Mouse (Mus musculus) adrenal gland, postnatal 14 days (tissue): ENCODE measurements around the gene Ahrr. TPM values are rescaled to one million over a fixed set of nuclear protein-coding genes. Genes with fewer than 3 reads are reported as not detected.
A peak's percentile ranks its signal among the peaks of the same experiment; 100 is the strongest.

Experiments
- DNase-seq: peaks from one replicate; pipeline ENCODE4 v3.0.0; 2021; ENCODE audit warnings: mixed read lengths
- total RNA-seq: library from RNA; stranded (reverse); gene quantifications from 2 replicates; pipeline ENCODE4 v1.2.3, GENCODE M21; 2021

The Ahrr gene
- total RNA-seq, 1 experiment from 2014 or later, result 0.70 TPM

GRCm38 (mm10) chr13:74237574-74237973 lies 54.6 kb downstream of the Ahrr start:
- DNase-seq, result no peak

GRCm38 (mm10) chr13:74220659-74221058 lies 71.5 kb downstream of the Ahrr start:
- DNase-seq, result no peak

DNA sequence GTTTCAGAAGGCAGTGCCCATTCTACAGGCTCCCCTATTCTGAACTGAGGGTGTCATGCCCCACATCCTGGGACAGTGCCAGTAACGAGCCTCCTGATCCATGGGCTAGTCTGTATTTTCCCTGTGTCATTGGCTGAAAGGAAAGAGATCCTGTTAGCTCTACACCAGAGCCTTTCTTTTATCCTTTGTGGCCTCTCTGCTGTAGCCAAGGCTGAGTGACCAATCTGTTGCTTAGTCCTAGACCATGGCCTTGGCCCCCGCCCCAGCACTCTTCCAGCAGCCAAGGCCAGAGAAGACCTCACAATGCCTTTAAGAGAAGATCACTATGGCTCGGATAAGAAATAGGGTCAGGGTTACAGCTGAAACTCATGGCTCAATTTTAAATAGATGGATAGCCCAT lies 73.7 kb downstream of the Ahrr start:
- DNase-seq, result peak; percentile 72

GRCm38 (mm10) chr13:74208986-74209345 lies 83.2 kb downstream of the Ahrr start:
- no peak for DNase-seq

DNA sequence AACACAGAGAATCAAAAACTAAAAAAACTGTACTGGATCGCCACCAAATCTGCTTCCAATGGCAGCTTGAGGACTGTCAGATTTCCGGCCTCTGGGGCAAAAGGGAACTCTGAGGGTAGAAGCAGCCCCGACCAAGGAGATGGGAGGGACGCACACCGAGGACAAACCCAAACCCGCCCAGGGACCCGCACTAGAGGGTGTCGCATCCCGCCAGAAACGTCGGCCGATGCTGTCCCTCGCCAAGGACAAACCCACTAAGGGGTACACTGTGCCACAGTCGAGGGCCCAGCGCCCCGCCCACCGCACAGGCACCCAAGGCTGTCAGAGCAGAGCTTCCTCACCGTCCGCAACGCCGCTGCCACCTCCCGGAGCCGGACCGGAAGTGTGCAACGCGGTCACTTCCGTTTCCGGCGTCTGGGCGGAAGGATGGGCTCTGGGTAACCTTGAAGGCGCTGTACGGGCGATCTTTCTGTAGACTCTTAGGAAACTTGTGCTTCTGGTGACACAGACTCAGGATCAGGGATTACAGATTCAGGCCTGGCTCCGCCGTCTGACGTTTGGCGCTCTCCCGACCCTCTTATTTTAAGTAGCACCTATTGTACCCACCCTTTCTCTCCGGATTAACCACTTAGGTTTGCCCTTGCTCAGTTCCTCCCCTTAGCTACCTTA lies 83.7 kb downstream of the Ahrr start, which contains the start of gene Exoc3:
Gene Exoc3 (minus strand): TSS at position 416 of the 669 bp plus-strand sequence.
- DNase-seq, result peak; percentile 96

DNA sequence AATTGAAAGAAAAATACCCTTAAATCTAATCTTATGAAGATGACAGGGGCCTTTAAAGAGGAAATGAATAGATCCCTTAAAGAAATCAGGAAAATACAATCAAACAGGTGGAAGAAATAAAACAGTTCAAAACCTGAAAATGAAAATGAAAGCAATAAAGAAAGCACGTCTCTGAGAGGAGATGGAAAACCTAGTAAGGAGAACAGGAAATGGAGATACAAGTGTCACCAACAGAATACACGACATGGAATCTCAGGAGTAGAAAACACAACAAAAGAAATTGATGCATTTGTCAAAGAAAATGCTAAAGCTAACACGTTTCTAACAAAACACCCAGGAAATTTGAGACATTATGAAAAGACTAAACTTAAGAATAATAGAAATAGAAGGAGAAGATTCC lies 95.7 kb downstream of the Ahrr start:
- DNase-seq, result no peak

DNA sequence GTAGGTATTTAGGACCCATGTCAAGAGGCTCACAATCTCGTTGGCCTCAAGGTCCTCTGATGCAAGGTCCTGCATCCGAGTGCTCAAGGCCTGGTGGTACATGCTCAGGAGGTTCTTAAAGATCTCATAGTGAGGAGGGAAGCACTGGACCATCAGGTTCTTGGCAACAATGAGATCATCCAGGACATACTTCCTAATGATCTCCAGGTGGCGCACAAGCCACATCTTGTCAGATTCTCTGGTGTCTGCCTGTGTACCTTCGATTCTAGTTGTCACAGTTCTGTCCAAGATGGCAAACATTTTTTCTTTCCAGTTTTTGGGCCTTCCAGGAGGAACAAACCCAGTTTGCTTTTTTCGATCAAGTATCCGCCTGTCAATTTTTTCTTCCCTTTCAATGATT lies 99.5 kb downstream of the Ahrr start:
- DNase-seq, result peak; percentile 34

- no peak for DNase-seq
Observed at GRCm38 (mm10) chr13:74183011-74183695, 109.0 kb downstream of the Ahrr start.

GRCm38 (mm10) chr13:74172036-74172435 lies 120.1 kb downstream of the Ahrr start:
- DNase-seq, result no peak

GRCm38 (mm10) chr13:74169446-74170164 lies 122.5 kb downstream of the Ahrr start:
- no peak for DNase-seq

DNA sequence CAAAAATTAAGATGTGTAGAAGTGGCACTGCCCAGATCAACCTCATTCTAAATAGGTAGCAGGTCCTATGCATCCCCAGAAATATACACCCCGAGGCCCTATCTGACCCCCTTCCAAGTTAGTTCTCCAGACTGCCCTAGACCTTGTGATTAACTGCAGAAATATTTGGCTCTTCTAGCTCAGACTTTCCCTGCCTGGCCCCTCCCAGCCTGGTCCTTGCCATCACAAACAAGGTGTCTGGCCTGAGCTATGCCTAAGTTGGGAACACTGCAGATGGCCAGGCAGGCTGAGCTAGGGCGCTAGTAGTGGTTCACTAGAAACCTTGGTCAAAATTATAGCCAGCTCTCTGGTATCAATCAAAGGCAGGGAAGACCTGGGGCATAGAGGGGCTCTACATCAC lies 124.6 kb downstream of the Ahrr start:
- DNase-seq, result peak; percentile 32

DNA sequence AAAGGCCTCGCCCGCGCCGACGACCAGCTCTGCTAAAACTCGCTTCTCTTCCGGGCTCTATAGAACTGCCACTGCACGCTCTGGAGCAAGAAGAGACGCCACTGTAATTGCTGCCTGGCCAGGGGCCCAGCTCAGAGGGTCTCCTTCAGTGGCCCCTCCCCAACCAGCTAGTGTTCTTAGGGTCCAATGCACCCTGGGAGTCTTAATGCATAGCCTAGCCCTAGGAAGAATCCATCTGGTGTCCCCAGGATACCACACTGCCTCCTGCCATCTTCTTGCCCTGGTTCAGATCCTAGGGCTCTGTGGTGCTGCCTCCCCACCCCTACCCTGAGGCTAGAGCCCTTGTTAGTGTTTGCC lies 125.1 kb downstream of the Ahrr start:
- no peak for DNase-seq

GRCm38 (mm10) chr13:74166348-74167056 lies 125.6 kb downstream of the Ahrr start:
- DNase-seq, result peak; percentile 79

Other genes with a start within 250 kb of the Ahrr start
- gene Cep72, start 230.0 kb downstream of the Ahrr start, total RNA-seq, result 2.9 and 4.0 TPM in 2 replicates
- 0.37 TPM in 1 of 2 replicates, not detected in the other for gene Slc9a3, start 170.9 kb downstream of the Ahrr start, total RNA-seq
- gene Exoc3, start 83.6 kb downstream of the Ahrr start, total RNA-seq, result 50.4 and 51.5 TPM in 2 replicates
- 127 and 129 TPM in 2 replicates for gene Pdcd6, start 25.2 kb upstream of the Ahrr start, total RNA-seq
- gene Sdha, start 57.9 kb upstream of the Ahrr start, total RNA-seq, result 906 and 913 TPM in 2 replicates
- 51.2 and 51.6 TPM in 2 replicates for gene Ccdc127, start 58.0 kb upstream of the Ahrr start, total RNA-seq
- 0.15 and 0.19 TPM in 2 replicates for gene Lrrc14b, start 71.7 kb upstream of the Ahrr start, total RNA-seq
- 3.4 and 3.7 TPM in 2 replicates for gene Zfp72, start 98.5 kb upstream of the Ahrr start, total RNA-seq
- gene Ftl1-ps1, start 107.4 kb upstream of the Ahrr start, total RNA-seq, result 587 and 595 TPM in 2 replicates
- gene Zfp825, start 201.7 kb upstream of the Ahrr start, total RNA-seq, result 8.6 and 11.6 TPM in 2 replicates